In the genomic region with DNA sequence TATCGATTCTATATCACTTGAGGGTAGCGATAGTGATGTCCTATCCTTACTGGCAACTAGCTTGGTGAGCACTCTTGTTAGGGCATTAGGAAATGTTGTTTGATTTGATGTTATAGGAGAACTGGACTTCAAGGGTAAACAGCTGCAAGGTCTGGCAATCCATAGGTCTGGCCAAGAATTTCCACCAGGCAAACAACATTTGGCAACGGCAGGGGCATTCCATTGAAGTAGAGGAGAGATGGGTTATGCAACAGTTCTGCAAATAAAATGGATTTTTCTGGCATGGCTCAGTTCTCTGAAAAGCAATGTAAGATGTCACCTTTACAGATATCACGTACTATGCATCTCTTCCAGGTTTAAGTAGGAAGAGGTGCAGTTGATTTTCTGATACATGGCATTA, we compare ENCODE assay signal across 14 mouse cellular contexts. TPM values are rescaled to one million over a fixed set of nuclear protein-coding genes. Genes with fewer than 3 reads are reported as not detected.
DNase-seq lines count a peak whose midpoint lies in the region; ATAC-seq and TF ChIP-seq lines count a peak whose summit lies in the region.
"Had no signal": no experiment of that assay in that cellular context is flagged by ENCODE, and none has a peak within 500 bp of the region (broad histone marks: within the 10 kb centered on the region; RNA-seq: fewer than 3 reads in every experiment).

No protein-coding gene starts in this region.

- H3K4me2 ChIP-seq in liver, embryonic 11.5 days, result no peak overlapping the region
- H3K4me2 ChIP-seq in heart, postnatal 0 days (ENCODE audit: low read depth, low read length), result no peak overlapping the region
- H3K4me2 ChIP-seq in hindbrain, embryonic 12.5 days (replicated peaks), result no peak overlapping the region
- H3K4me2 ChIP-seq: midbrain, embryonic 12.5 days had no signal

- H3K4me3 ChIP-seq in liver, embryonic 11.5 days (ENCODE audit: low read depth, low read length), result no peak overlapping the region
- no peak overlapping the region for H3K4me3 ChIP-seq in brown adipose tissue, adult 24 weeks (ENCODE audit: insufficient read depth, low read depth, low read length)
- no peak overlapping the region for H3K4me3 ChIP-seq in heart, postnatal 0 days (ENCODE audit: low read depth, low read length)
- no peak overlapping the region for H3K4me3 ChIP-seq in hindbrain, embryonic 12.5 days
- H3K4me3 ChIP-seq: midbrain, embryonic 12.5 days had no signal

- no peaks in the 10 kb centered on the region; the same call in 1 of the 2 replicates for H3K9me3 ChIP-seq in liver, embryonic 11.5 days (ENCODE audit: control insufficient read depth, low read length)
- H3K9me3 ChIP-seq in heart, postnatal 0 days (replicated peaks; ENCODE audit: control insufficient read depth, low read length), result no peaks in the 10 kb centered on the region
- no peaks in the 10 kb centered on the region for H3K9me3 ChIP-seq in hindbrain, embryonic 12.5 days (replicated peaks)
- H3K9me3 ChIP-seq: midbrain, embryonic 12.5 days had no signal

- no peak overlapping the region for H3K9ac ChIP-seq in liver, embryonic 11.5 days (ENCODE audit: low read depth, low read length)
- H3K9ac ChIP-seq in heart, postnatal 0 days (replicated peaks; ENCODE audit: low read depth, low read length), result no peak overlapping the region
- H3K9ac ChIP-seq in hindbrain, embryonic 12.5 days, result no peak overlapping the region
- H3K9ac ChIP-seq: midbrain, embryonic 12.5 days had no signal

- ATAC-seq in liver, embryonic 11.5 days (replicated peaks; ENCODE audit: low FRiP score), result no peak
- ATAC-seq in heart, postnatal 0 days (ENCODE audit: insufficient read depth, low read depth), result no peak
- ATAC-seq in hindbrain, embryonic 12.5 days (ENCODE audit: low FRiP score), result no peak
- ATAC-seq: intestine, postnatal 0 days had no signal

- H3K27me3 ChIP-seq in liver, embryonic 11.5 days (replicated peaks; ENCODE audit: control insufficient read depth, insufficient read depth, low read length), result no peaks in the 10 kb centered on the region
- H3K27me3 ChIP-seq in heart, postnatal 0 days (ENCODE audit: control insufficient read depth, insufficient read depth, low read length), result no peaks in the 10 kb centered on the region
- no peaks in the 10 kb centered on the region for H3K27me3 ChIP-seq in hindbrain, embryonic 12.5 days
- H3K27me3 ChIP-seq: midbrain, embryonic 12.5 days had no signal

- TF ChIP-seq EP300 in heart, postnatal 0 days (IDR thresholded peaks at IDR 0.05; ENCODE audit: low read depth), result no peak

- no peaks in the 10 kb centered on the region for H3K36me3 ChIP-seq in liver, embryonic 11.5 days (ENCODE audit: control insufficient read depth, insufficient read depth, low read length)
- no peaks in the 10 kb centered on the region for H3K36me3 ChIP-seq in heart, postnatal 0 days (replicated peaks; ENCODE audit: control insufficient read depth, insufficient read depth, low read length)
- no peaks in the 10 kb centered on the region for H3K36me3 ChIP-seq in hindbrain, embryonic 12.5 days
- H3K36me3 ChIP-seq: midbrain, embryonic 12.5 days had no signal

- H3K4me1 ChIP-seq in liver, embryonic 11.5 days (replicated peaks; ENCODE audit: control insufficient read depth, insufficient read depth, low read length), result peaks cover 7% of the 10 kb centered on the region
- H3K4me1 ChIP-seq in brown adipose tissue, adult 24 weeks (ENCODE audit: control insufficient read depth, insufficient read depth, insufficient read length, low read length), result peaks cover 17% of the 10 kb centered on the region
- peaks cover 40% of the 10 kb centered on the region for H3K4me1 ChIP-seq in heart, postnatal 0 days (ENCODE audit: control insufficient read depth, insufficient read depth)
- H3K4me1 ChIP-seq in hindbrain, embryonic 12.5 days, result no peaks in the 10 kb centered on the region
- H3K4me1 ChIP-seq: midbrain, embryonic 12.5 days had no signal

- no peak for TF ChIP-seq CTCF in heart, postnatal 0 days (IDR thresholded peaks at IDR 0.05; ENCODE audit: low read depth)

- peak; percentile 18 for DNase-seq in liver
- no peak for DNase-seq in liver, embryonic 11.5 days (ENCODE audit: low spot score)
- peak; percentile 79 for DNase-seq in heart, postnatal 0 days (ENCODE audit: low spot score)
- peak; percentile 65 for DNase-seq in lung, postnatal 25 days (ENCODE audit: low spot score)
- no peak for DNase-seq in adrenal gland, postnatal 36 days
- DNase-seq: adrenal gland, postnatal 25 days; cerebellum, adult 11 months; embryo, embryonic 11 days; kidney, postnatal 25 days; thymus, postnatal 36 days had no signal

- 74% methylated on average over 4 of the region's 4 CpGs for WGBS in liver, embryonic 11.5 days
- WGBS in heart, postnatal 0 days, result 50% methylated on average over 4 of the region's 4 CpGs
- 91% methylated on average over 4 of the region's 4 CpGs for WGBS in hindbrain, embryonic 12.5 days

- no peak overlapping the region for H3K27ac ChIP-seq in liver, embryonic 11.5 days (ENCODE audit: low read depth, low read length)
- peak overlapping the region; percentile 32 for H3K27ac ChIP-seq in brown adipose tissue, adult 24 weeks (replicated peaks; ENCODE audit: low read depth, low read length)
- peak overlapping the region; percentile 98 for H3K27ac ChIP-seq in heart, postnatal 0 days (ENCODE audit: low read depth)
- H3K27ac ChIP-seq in hindbrain, embryonic 12.5 days, result no peak overlapping the region
- H3K27ac ChIP-seq: midbrain, embryonic 12.5 days had no signal

RNA-seq across cellular contexts. Expression of a gene that starts 36.8 kb away (rescaled TPM):
- polyA plus RNA-seq in liver, embryonic 11.5 days (2014; fragmentation: Nextera tagmentation; extraction: Ambion mirVana), result 92.2 and 109 TPM in 2 replicates
- polyA plus RNA-seq in brown adipose tissue, adult 24 weeks (2012; ENCODE audit: insufficient read depth, insufficient read length, missing spikeins), result 185 and 208 TPM in 2 replicates
- 213 and 255 TPM in 2 replicates for total RNA-seq in heart, postnatal 0 days (2014; rRNA removed; ENCODE audit: low replicate concordance)
- 73.4 and 104 TPM in 2 replicates for polyA plus RNA-seq in heart, postnatal 0 days (2015; fragmentation: Nextera tagmentation; extraction: Ambion mirVana)
- polyA plus RNA-seq in hindbrain, embryonic 12.5 days (2016; fragmentation: Nextera tagmentation; extraction: Ambion mirVana), result 21.4 and 22.0 TPM in 2 replicates
- total RNA-seq in adrenal gland, postnatal 36 days (2021), result 10 to 100 TPM; 34.4 to 62.7 TPM

Comparison
In these comparisons a context has a peak if more than half of its experiments do, and no peak if none do; other contexts are left out.
1. DNase-seq: peak in liver (single experiment), heart, postnatal 0 days (single experiment) and lung, postnatal 25 days (single experiment); none in liver, embryonic 11.5 days (single experiment) and adrenal gland, postnatal 36 days (0 of 2).
2. H3K27ac ChIP-seq: peak in brown adipose tissue, adult 24 weeks (single experiment) and heart, postnatal 0 days (single experiment); none in liver, embryonic 11.5 days (single experiment) and hindbrain, embryonic 12.5 days (single experiment).